Mouse (Mus musculus) frontal cortex, postnatal 36 days (tissue): ENCODE data around the gene C1qtnf6.

Experiments
- DNase-seq, 2 experiments: peaks; one replicate each; pipeline ENCODE4 v3.0.0; 2022; ENCODE audit warnings: low spot score in 2 of 2

Gene C1qtnf6

DNA sequence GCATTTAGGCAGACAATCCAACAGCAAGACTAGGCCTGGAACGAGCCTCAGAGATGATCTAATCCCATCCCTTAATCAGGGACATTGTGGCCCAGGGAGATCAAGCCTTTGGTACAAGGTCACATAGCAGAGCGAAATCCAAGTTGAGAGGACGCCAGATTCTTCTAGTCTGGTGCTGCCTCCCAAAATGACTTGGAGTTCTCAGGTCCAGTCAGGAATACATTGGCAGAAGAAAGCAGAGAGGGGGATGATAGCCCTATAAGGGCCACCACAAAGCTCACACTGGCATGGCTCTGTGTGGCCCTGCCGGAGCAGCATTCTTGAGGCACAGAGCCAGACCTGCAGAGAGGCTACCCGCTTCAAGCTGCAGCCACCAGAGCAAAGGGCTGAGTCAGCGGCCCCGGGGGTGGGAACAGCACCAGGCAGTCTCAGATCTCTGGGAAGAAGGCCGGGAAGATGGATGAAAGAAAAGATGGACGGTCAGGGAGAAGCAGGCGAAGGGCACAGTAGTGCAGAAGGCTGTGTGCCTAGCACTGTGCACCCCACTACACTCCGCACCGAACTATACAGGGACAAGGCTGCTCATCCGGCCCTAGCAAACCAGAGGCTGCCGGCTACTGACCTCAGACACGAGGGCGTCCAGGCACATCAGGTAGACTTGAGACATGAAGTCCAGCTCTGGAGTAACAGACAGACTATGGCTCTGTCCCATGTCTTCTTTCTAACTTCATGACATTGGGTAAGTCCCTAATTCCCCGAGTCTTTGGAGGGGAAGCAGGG lies at the start of gene C1qtnf6:
Gene C1qtnf6 (minus strand): TSS at position 746 of the 780 bp plus-strand sequence.
- DNase-seq: no peak

DNA sequence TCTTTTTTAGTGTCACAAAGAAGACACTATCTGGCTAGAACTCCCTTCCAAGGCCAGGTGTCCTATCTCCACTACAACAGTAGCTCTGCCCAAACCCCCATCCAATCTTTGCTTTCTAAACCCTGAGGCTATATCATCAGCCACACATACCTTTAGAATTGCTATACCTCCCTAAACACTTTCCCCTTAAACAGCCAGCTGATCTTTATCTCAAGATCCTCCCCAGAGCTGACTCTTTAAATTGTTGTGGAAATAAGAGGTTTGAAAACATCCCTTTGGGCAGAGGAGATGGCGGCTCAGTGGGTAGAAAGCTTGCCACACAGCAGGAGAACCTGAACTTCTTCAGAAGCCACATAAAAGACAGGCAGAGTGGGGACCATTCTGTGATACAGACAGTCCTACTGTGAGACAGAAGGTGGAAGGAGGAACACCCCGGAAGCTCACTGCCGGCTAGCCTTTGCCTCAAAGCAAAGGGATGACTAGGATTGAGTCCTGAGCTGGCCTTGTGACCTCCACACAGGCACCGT lies 45.1 kb upstream of the C1qtnf6 start:
- DNase-seq: no peak

DNA sequence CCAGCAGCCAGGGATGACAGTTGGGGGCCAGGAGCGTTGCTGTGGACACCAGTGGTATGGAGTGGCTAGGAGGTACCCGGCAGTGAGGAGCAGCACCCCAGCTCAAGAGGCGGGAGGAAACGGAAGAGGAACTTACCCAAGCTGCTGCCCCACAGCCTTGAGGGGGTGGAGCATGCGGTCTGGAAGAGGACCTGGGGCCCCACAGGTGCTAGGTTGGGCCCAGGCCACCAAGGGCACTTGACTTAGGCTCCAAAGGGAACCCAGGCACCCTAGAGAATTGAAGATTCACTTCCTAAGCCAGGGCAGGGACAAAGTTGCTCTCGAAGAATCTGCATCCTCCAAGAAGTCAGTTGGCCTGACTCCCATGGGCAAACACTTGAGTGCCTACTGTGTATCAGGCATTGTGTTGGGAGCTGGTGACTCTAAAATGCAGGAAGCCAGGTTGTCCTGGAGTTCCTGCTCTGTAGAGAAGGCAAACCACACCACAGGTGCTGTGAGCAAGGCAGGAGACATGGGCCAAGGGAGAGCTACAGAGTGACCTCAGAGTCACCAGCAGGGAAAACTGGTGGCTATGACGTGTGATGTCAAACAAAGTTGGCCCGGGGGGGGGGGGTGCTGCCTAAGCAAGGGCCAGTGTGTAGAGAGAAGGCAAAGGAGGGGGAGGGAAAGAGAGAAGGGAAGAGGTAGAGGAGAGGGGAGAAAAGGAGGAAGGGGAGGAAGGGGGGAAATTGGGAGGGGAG lies 41.6 kb upstream of the C1qtnf6 start, which contains the start of gene Rac2:
Gene Rac2 (minus strand): TSS at position 126 of the 740 bp plus-strand sequence.
- DNase-seq: no peak

DNA sequence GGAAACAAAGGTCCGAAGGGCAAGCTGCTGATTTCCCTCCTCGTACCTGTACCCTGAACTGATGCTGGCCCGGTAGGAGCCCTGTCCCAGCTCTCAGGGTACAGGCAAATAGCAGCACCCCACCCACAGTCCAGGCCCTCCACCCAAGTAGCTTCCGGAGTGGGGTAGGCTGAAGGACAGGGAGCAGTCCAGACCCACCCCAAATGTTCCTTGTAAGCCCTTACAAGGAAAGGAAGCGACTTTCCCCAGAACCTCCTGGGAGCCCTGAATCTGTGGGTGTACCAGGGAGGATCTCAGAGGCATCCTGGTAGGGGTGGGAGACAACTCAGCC lies 41.0 kb upstream of the C1qtnf6 start:
- no peak for DNase-seq

DNA sequence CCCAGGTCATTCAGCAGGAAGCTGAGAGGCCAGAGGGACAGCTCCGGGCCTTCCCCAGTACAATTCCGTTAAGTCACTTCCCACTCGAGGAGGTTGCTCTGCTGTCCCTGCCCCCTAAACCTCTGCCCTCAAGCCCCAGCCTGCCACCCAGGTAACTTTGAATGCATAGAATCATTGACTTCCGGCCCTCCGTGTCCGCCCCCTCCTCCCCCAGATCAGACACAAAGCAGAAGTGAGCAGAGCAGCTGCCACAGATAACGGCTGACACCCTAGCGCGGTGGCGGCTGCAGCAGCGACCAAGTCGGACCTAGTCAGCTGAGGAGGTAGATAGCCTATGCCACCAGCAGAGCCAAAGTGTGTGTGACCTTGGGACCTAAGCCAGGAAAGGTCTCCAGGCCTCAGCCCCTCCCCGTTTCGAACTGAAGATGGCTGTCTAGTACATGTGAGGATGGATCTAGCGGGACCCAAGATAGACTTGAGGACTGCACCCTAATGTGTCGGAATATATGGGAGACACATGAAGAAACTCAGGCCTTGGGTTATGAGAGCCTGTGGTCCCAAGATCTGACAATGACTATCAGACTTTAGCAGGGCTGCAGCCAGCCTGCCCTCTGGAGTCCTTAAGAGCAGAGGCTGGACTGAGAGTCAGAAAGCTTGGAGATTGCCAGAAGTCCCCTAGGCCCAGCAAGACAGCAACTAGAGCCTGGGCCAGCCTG lies 40.5 kb upstream of the C1qtnf6 start:
- DNase-seq: no peak

DNA sequence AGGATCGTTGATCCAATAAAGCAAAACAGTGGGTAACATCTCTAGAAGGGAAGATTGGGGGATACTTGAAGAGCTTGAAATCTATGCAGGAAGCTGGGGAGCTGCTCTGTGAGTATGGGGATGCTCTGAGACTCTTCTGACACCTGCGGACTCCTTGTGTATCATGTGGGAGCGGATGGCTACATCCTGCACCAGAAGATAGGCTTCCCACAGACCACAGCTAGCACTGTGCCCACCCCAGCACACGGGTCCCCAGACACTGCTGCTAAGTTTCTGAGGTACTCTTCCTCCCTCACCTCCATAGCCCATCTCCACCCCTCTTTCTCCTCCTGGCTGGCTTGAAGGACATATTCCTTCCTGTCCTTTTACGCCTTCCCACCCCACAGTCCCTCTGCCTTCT lies 39.0 kb upstream of the C1qtnf6 start:
- DNase-seq: no peak

DNA sequence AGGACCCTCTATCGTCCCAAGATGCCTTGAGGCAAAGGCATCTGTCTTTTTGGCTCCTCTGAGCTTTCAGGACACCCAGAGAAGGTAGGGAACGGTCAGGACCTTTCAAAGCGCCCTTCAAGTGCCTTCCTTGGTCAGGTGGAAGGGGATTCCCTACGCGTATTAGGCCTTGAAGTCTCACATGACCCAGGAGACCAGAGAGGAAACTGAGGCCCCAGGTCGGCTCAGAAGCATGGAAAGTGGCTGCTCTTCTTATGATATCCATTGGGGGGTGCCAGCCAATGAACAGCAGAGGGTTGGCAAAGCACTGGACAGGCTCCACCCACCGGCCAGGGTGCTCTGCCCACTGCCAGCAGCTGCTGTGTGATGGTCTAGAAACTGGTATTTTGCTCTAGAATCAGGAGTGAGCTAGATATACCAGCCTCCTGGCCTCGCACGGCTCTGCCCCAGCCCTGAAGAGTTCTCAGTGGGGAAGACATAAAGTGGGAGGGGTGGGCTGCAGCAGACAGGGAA lies 36.4 kb upstream of the C1qtnf6 start:
- no peak for DNase-seq

DNA sequence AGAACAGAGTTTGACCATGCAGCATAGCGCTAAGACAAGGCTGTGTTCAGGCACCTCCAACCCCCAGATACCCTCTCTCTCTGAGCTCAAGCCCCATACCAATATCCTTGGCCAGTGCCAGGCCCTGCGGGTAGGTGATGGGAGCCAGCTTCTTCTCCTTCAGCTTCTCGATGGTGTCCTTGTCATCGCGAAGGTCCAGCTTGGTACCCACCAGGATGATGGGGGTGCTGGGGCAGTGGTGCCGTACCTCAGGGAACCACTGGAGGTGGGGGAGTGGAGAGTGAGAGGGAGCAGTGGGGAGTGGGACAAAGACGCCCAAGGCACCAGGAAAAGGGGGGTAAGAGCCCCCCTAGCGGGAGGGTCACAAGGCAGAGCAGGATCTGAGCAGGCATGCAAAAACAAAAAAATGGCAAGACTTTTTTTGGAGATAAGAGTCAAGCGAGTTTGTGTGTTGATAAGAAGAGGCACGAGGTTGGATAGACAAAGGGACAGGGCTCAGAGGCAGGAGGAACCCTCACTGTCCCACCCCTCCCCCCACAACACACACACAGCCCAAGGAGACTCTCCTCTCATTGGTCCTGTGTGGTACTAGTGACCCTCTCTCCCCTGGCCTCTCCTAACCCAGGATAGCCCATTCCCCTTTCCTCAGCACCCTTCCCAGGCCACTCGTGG lies 33.7 kb upstream of the C1qtnf6 start:
- no peak for DNase-seq

DNA sequence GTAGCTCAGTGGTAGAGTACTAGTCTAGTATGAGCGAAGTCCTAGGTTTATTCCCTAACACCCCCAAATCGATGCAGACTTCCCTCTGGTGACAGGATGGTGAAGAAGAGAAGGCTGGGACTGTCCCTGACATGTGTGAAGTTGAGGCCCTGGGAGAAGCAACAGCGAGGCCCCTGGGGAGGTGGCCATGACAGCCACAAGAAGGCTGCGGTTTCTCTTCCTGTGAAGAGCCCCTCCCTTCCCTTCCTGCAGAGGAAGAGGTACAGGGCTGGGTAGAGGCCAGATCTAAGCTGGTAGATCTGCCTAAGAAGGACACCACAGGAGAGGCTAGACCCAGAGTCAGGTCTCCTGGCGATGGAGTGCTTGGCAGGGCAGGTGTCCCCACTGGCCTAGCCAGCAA lies 32.7 kb upstream of the C1qtnf6 start:
- no peak for DNase-seq

DNA sequence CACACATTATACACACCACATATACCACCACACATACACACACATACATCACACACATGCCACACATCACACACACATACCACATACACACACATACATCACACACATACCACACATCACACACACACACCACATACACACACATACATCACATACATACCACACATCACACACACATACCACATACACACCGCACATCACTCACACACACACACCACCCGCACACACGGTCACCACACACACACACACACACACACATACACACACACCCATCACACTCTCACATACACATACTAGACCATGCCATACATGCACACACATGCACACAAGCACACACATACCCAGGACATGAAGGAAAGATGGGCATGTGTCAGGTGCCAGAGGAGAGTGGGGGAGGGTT lies 32.1 kb upstream of the C1qtnf6 start:
- DNase-seq: no peak

DNA sequence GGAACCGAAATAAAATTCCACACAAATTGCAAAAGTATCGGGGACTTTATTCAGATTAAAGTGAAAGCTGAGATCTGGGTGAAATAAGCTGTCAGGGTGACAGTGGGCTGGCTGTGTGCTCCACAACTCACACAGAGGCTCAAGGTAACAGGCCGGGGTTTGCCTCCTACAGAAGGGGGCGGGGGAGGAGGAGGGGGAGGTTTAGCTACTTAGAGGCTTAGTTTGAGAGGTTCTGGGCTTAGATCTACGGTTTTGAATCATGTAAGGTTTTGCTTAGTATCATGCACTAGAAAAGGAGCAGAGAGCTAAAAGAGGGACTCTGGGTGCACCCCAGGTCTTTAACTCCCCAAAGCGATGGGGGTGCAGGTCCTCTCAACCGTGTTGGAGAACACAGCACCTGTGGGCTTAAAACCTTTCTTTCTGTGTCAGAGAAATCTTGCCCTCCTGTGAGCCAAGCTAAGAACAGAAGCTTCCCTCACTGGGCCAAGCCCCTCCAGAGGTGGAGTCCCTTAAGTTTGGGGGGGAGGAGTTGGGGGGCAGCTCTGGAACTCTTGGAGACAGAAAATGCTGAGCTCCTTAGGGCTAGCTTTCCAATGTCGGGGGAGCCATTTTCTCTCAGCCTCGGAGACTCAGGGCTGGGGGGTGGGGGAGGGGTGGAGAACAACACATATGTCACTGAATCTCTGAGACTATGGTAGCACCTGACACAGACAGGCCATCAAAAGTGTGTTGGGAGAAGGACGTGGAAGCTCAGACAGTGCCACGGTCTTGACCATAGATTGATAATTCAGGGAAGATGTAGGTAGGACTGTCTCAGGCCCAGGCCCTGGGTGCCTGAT lies 28.1 kb upstream of the C1qtnf6 start:
- DNase-seq: no peak

DNA sequence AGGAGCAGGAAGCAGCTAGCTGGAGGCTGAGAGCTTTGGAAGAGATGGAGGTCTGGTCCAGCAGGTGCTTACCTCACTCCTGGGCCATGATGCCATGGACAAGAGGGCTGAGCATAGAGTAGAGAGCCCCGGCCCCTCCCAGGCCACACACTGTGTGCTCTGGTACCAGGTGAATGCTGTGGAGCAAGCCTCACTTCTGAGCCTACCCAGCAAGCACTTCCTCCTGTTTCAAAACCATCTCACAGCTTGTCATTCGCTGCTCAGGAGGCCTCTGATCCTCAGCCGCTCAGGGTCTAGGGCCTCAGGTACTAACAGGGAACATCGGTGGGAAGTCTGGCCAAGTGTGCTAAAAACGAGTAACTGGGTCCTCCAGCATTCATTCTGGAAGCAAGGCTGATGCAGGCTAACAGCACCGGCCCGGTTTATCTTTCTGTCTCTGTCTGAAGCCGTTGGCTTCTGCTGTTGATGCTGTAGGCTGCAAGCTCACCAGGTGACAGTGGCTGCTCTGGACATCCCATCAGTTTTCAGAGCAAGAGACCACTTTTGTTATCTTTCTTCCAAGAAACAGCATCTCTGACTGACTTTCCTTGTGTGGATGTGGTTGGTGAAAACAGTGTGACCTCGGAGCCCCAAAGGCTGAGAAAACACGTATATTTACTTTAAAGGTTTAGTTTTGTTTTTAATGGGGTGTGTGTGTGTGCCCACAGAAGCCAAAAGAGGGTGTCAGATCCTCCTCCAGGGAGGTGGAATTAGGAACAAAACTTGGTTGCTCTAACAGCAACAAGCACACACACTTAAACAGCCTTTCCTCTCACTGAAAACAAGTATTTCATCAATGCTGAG lies 26.7 kb upstream of the C1qtnf6 start:
- no peak for DNase-seq

DNA sequence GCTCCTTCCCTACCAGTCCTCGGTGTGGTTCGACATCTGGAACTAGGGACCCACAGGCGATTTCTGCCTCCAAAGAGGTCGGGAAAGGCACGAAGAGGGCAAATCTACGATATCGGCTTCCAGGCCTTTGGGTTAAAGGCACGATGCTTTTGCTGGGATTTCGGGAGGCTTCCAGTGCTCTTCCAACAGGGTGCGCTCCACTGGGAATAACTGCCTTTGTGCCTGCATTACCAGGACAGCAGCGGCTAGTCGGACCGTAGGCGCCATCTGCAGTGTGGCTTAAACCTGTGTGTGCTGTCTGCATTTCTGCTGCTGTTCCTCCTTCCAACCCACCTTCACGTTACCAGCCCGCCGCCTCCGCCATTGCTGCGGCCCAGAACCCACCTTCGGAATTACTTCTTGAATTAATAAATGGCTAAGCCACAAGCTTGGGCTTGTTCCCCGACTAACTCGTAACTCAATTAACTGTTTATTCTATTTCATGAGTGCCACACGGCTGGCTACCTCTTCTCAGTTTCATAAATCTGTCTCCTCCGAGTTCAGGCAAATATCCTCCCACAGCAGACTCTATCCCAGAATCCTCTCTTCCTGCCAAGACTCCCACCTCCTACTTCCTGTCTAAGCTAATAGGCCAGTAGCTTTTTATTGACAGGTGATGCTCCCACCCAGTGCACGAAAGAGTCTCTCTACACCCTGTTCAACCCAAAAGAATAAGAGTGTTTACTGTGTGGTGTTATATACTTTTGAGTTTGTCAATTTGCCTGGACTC lies 23.5 kb upstream of the C1qtnf6 start:
- DNase-seq: no peak

DNA sequence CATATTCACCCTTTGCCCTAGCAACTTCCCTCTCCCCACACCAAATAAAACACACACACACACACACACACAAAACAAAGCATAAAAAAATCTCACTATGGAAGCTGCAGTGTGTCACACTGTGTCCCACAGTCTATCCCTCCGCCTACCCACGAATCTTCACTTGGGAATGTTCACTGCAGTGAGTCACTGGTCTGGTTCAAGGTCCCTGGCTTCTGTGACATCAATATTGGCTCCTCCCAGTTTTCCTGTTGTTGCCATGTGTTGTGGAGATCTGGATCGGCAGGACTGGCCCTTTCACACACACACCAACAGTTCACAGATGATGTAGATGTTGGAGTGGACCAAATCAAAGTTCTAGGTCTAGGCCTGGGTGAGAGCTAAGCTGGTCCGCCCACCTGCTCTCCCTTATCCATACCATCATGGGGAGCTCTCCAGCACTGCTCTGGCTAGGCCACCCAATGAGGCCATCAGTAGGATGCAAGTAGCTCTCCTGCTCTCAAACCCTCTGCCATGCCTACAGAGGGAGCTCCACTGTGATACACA lies 18.0 kb upstream of the C1qtnf6 start:
- no peak for DNase-seq

DNA sequence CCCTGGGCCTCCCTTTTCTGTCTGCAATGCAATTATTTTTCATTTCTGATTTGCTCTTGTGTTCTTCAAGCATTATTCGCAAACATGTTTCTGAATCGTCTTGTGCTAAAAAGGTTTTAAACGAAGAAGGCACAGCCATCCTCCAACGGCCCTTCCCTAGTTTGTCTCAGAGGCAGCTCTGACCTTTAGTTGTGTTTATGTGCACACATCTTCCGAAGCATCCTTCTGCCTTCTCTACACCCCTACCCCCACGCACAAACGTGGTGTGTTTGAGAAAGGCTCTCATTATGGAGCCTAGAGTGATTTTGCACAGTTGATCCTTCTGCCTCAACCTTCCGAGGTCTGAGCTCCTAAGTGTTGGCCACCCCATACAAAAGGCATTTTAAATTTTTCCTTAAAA lies 17.5 kb upstream of the C1qtnf6 start:
- no peak for DNase-seq

DNA sequence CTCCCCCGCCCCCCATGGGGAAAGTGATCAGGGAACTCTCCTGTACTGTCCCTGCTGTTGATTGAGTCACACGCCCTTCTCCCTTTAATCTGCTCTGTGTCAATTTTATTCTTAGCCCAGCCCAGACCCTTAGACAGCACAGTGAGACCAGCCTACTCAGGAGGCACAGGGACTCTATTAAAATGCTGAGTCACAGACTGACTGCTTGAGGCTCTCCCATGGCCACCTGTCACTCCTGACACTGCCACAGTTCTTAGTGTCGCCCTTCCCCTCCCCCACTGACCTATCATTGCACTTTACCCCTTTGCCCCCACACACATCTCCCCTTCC lies 17.1 kb upstream of the C1qtnf6 start:
- no peak for DNase-seq

DNA sequence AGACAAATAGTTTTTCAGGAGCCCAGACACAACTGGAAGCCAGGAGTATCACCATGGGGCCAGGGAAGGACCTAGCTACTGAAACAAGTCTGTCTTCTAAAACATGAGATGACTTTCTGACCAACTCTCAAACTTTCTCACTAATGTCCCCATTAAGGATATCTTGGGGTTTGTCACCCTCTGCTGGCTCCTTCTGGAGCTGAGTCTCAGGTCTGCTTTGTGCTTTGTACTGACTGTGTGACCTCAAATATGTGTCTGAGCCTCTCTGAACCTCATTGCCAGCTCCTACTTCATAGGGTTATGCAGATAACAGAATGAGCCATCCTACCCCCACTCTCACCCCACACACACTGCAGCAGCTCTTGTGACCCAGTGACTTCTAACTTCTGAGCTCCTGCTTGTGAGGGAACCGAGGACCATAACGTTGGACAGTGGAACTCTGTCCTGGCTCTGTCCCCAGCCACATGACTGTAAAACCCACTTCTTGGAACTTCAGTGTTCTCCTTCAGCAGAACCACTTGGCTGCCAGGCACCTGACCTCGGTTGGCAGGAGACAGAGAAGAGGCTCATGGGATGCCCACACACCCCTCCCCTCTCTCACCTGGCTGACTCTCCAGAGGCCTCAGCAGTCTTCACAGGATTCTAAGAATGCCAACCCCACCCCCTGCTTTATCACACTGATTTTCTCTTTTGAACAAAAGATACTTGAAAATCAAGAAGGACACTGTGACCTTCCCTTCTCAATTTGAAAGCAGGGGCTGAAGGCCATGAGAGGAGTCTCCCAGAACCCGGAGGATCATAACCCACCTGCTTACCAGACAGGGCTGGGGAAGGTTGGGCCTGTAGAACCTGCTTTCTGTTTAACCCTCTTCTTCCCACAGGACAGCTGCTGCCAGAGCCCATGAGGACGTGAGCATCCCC lies 16.5 kb upstream of the C1qtnf6 start:
- DNase-seq: no peak

DNA sequence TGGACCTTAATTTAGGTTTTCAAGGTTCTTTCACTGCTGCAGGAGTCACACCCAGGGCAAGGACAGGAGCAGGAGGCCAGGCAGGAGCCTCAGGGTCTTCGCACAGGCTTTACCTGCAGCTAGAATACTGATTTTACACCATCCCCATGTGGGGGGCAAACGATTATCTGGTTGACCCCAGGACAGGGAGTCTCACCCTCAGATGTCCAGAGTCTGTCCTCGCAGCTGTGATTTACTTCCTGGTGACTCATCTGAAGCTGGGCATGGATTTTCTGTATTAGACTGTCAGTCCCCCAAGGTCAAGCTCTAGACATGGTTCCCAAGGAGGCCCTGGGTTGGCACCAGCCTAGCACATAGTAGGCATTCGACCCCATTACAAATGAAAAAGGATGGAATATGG lies 14.8 kb upstream of the C1qtnf6 start:
- DNase-seq: no peak
